Mouse (Mus musculus) embryonic fibroblast, embryonic 13.5 days (primary cell): ENCODE results near the gene Ring1.

Source experiments
- CTCF ChIP-seq: IDR thresholded peaks from 2 replicates; pipeline ENCODE4 v1.5.1; 2011; ENCODE audit warnings: mild to moderate bottlenecking, control low read depth, low read length, moderate library complexity, borderline replicate concordance; ENCODE audit not compliant: insufficient read depth
- POLR2A ChIP-seq: IDR thresholded peaks from 2 replicates; pipeline ENCODE4 v1.6.1; 2011; ENCODE audit warnings: low read depth, mild to moderate bottlenecking, control low read depth, low read length, moderate library complexity

DNA sequence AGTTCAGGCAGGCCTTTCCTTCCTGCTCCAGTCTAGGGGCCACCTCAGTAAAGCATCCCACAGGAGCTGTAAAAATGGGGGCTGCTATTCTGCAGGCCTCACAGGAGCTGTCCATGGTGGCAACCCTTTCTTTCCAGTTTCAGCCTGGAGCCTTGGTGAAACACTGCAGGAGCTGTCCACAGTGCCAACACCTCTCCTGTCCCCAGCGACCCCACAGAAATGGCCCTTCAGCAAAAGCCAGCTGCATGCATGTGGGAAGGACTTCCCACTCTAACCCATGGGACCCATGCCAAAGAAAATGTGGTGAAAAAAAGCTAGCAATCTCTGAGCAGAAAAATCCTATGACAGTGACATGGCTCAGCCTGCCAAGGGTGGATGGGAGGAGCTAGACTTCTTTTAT lies 51.8 kb downstream of the Ring1 start:
- no peak for TF ChIP-seq CTCF
- TF ChIP-seq POLR2A, result no peak
